In the genomic region with DNA sequence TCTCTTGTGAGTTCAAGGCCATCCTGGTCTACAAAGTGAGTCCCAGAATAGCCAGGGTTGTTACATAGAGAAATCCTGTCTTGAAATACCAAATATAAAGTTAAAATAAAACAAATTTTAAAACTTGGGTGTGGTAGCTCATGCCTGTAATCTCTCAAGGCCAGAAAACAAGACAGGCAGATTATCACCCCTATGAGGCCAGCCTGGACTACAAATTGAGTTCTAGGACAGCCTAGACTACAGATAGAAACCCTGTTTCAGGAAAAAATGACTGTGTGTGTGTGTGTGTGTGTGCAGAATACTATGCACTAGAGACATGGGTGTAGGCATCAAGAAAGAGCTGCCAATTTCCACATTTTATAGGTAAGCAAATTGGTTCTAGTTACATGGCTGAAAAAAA, we compare ENCODE assay signal across 23 mouse cellular contexts. TPM values are rescaled to one million over a fixed set of nuclear protein-coding genes. Genes with fewer than 3 reads are reported as not detected.
A peak's percentile ranks its signal among the peaks of the same experiment; 100 is the strongest.
DNase-seq lines count a peak whose midpoint lies in the region; ATAC-seq and TF ChIP-seq lines count a peak whose summit lies in the region.
"Had no signal": no experiment of that assay in that cellular context is flagged by ENCODE, and none has a peak within 500 bp of the region (broad histone marks: within the 10 kb centered on the region; RNA-seq: fewer than 3 reads in every experiment).

No protein-coding gene starts in this region.

- H3K36me3 ChIP-seq in MEL (ENCODE audit: control insufficient read depth in 1 of 2, insufficient read depth in 2 of 2, low read length in 2 of 2) = peaks cover 0 to 42% of the 10 kb centered on the region in 2 experiments; a peak in 2 of 4 replicates
- H3K36me3 ChIP-seq in liver, embryonic 12.5 days = no peaks in the 10 kb centered on the region
- H3K36me3 ChIP-seq in liver, embryonic 15.5 days (replicated peaks) = no peaks in the 10 kb centered on the region
- no peaks in the 10 kb centered on the region for H3K36me3 ChIP-seq in hindbrain, postnatal 0 days (ENCODE audit: insufficient read depth, low read length)
- H3K36me3 ChIP-seq in forebrain, embryonic 16.5 days (ENCODE audit: control insufficient read depth, insufficient read depth) = no peaks in the 10 kb centered on the region
- H3K36me3 ChIP-seq: embryonic facial prominence, embryonic 12.5 days; embryonic facial prominence, embryonic 15.5 days; hindbrain, embryonic 12.5 days; hindbrain, embryonic 15.5 days; intestine, embryonic 15.5 days had no signal

- peak in 1 of 2 experiments; percentile 53; a peak in 1 of 4 replicates for TF ChIP-seq EP300 in MEL (IDR thresholded peaks at IDR 0.05; ENCODE audit: low read depth in 1 of 2, low read length in 2 of 2)

- TF ChIP-seq POLR2A in MEL (IDR thresholded peaks at IDR 0.05; ENCODE audit: control insufficient read depth in 1 of 2, insufficient read depth in 1 of 2, low read depth in 1 of 2, low read length in 2 of 2, poor library complexity in 1 of 2) = no peak

- H3K4me1 ChIP-seq in MEL (ENCODE audit: control insufficient read depth in 1 of 2, insufficient read depth in 2 of 2, low read length in 2 of 2) = peaks cover 6 to 24% of the 10 kb centered on the region in 2 experiments
- H3K4me1 ChIP-seq in liver, embryonic 12.5 days = peaks cover 35% of the 10 kb centered on the region
- H3K4me1 ChIP-seq in liver, embryonic 15.5 days (replicated peaks) = peaks cover 29% of the 10 kb centered on the region
- no peaks in the 10 kb centered on the region for H3K4me1 ChIP-seq in hindbrain, postnatal 0 days (ENCODE audit: insufficient read depth, low read length)
- peaks cover 3% of the 10 kb centered on the region; the same call in 1 of the 2 replicates for H3K4me1 ChIP-seq in forebrain, embryonic 16.5 days (replicated peaks; ENCODE audit: control insufficient read depth, insufficient read depth, low read length)
- H3K4me1 ChIP-seq: embryonic facial prominence, embryonic 12.5 days; embryonic facial prominence, embryonic 15.5 days; hindbrain, embryonic 12.5 days; intestine, embryonic 15.5 days had no signal

- H3K4me2 ChIP-seq in liver, embryonic 12.5 days = peak overlapping the region; percentile 53
- peak overlapping the region; percentile 40 for H3K4me2 ChIP-seq in liver, embryonic 15.5 days
- no peak overlapping the region for H3K4me2 ChIP-seq in hindbrain, postnatal 0 days (ENCODE audit: low read depth, low read length)
- H3K4me2 ChIP-seq in forebrain, embryonic 16.5 days (ENCODE audit: low read length) = no peak overlapping the region
- H3K4me2 ChIP-seq: embryonic facial prominence, embryonic 12.5 days; embryonic facial prominence, embryonic 15.5 days; heart, embryonic 11.5 days; hindbrain, embryonic 12.5 days; hindbrain, embryonic 15.5 days; intestine, embryonic 15.5 days had no signal

- no peaks in the 10 kb centered on the region for H3K27me3 ChIP-seq in MEL (ENCODE audit: control insufficient read depth in 1 of 2, insufficient read depth in 2 of 2, low read length in 2 of 2)
- H3K27me3 ChIP-seq in liver, embryonic 12.5 days (replicated peaks) = peaks cover 9% of the 10 kb centered on the region; the same call in 1 of the 2 replicates
- H3K27me3 ChIP-seq in liver, embryonic 15.5 days = no peaks in the 10 kb centered on the region
- no peaks in the 10 kb centered on the region for H3K27me3 ChIP-seq in hindbrain, postnatal 0 days (ENCODE audit: insufficient read depth, low read length)
- H3K27me3 ChIP-seq in forebrain, embryonic 16.5 days (replicated peaks; ENCODE audit: control insufficient read depth, insufficient read depth, low read length) = no peaks in the 10 kb centered on the region; the same call in 1 of the 2 replicates
- H3K27me3 ChIP-seq: embryonic facial prominence, embryonic 15.5 days; hindbrain, embryonic 12.5 days; hindbrain, embryonic 15.5 days; intestine, embryonic 15.5 days; Patski had no signal

- H3K27ac ChIP-seq in MEL (ENCODE audit: control insufficient read depth, low read depth, low read length) = peak overlapping the region; percentile 93
- H3K27ac ChIP-seq in liver, embryonic 12.5 days = peak overlapping the region; percentile 99
- peak overlapping the region; percentile 99 for H3K27ac ChIP-seq in liver, embryonic 15.5 days (replicated peaks)
- H3K27ac ChIP-seq in hindbrain, postnatal 0 days = no peak overlapping the region
- H3K27ac ChIP-seq in forebrain, embryonic 16.5 days (ENCODE audit: low read length) = no peak overlapping the region
- H3K27ac ChIP-seq: embryonic facial prominence, embryonic 12.5 days; embryonic facial prominence, embryonic 15.5 days; hindbrain, embryonic 12.5 days; hindbrain, embryonic 15.5 days; intestine, embryonic 15.5 days had no signal

- peak; percentile 41 for ATAC-seq in erythroid progenitor cell, adult 5-6 weeks (replicated peaks; ENCODE audit: low FRiP score, poor library complexity, severe bottlenecking)
- peak; percentile 48 for ATAC-seq in liver, embryonic 12.5 days
- peak; percentile 27 for ATAC-seq in liver, embryonic 15.5 days (ENCODE audit: insufficient read depth)
- ATAC-seq in hindbrain, postnatal 0 days = no peak
- ATAC-seq in forebrain, embryonic 16.5 days = no peak
- ATAC-seq: forebrain, embryonic 14.5 days; intestine, embryonic 15.5 days; Patski had no signal

- no peak for TF ChIP-seq RAD21 in MEL (IDR thresholded peaks at IDR 0.05; ENCODE audit: low read depth, low read length)

- no peaks in the 10 kb centered on the region for H3K9me3 ChIP-seq in MEL (replicated peaks; ENCODE audit: insufficient read depth, low read length)
- H3K9me3 ChIP-seq in liver, embryonic 12.5 days (replicated peaks) = no peaks in the 10 kb centered on the region
- H3K9me3 ChIP-seq in liver, embryonic 15.5 days (replicated peaks) = no peaks in the 10 kb centered on the region
- H3K9me3 ChIP-seq in hindbrain, postnatal 0 days (ENCODE audit: low read length) = no peaks in the 10 kb centered on the region
- no peaks in the 10 kb centered on the region for H3K9me3 ChIP-seq in forebrain, embryonic 16.5 days (ENCODE audit: control insufficient read depth, low read length)
- H3K9me3 ChIP-seq: embryonic facial prominence, embryonic 12.5 days; embryonic facial prominence, embryonic 15.5 days; hindbrain, embryonic 12.5 days; hindbrain, embryonic 15.5 days; intestine, embryonic 15.5 days had no signal

- peak overlapping the region; percentile 47 for H3K9ac ChIP-seq in MEL (ENCODE audit: control insufficient read depth, low read depth, low read length, poor library complexity, severe bottlenecking)
- H3K9ac ChIP-seq in liver, embryonic 12.5 days = peak overlapping the region; percentile 35; the same call in 1 of the 2 replicates
- no peak overlapping the region for H3K9ac ChIP-seq in liver, embryonic 15.5 days
- H3K9ac ChIP-seq in hindbrain, postnatal 0 days (replicated peaks; ENCODE audit: low read length) = no peak overlapping the region
- H3K9ac ChIP-seq in forebrain, embryonic 16.5 days (replicated peaks; ENCODE audit: low read depth, low read length) = no peak overlapping the region
- H3K9ac ChIP-seq: embryonic facial prominence, embryonic 12.5 days; embryonic facial prominence, embryonic 15.5 days; hindbrain, embryonic 12.5 days; hindbrain, embryonic 15.5 days; intestine, embryonic 15.5 days had no signal

- peak; percentile 43 for DNase-seq in MEL (ENCODE audit: low read depth, low spot score)
- no peak for DNase-seq in hindbrain, postnatal 0 days (ENCODE audit: low spot score)
- DNase-seq in cerebellum, adult 9-11 months = no peak
- no peak for DNase-seq in right cerebral cortex, postnatal 36 days (ENCODE audit: low spot score in 2 of 2)
- DNase-seq: adrenal gland, postnatal 10 days; adrenal gland, postnatal 36 days; cerebellum, adult 18-20 months; cerebellum, adult 9-10 months; cerebellum, postnatal 25 days; gastrocnemius, postnatal 10 days; gastrocnemius, postnatal 36 days had no signal

- H3K79me2 ChIP-seq in MEL (ENCODE audit: control insufficient read depth, insufficient read depth, low read length, poor library complexity) = peaks cover 9% of the 10 kb centered on the region

- no peak overlapping the region for H3K4me3 ChIP-seq in MEL (ENCODE audit: control insufficient read depth in 1 of 2, insufficient read depth in 1 of 2, low read depth in 2 of 2, low read length in 2 of 2)
- H3K4me3 ChIP-seq in liver, embryonic 12.5 days = no peak overlapping the region
- no peak overlapping the region for H3K4me3 ChIP-seq in liver, embryonic 15.5 days (replicated peaks)
- no peak overlapping the region for H3K4me3 ChIP-seq in hindbrain, postnatal 0 days (ENCODE audit: low read length)
- H3K4me3 ChIP-seq in forebrain, embryonic 16.5 days (replicated peaks; ENCODE audit: low read length) = no peak overlapping the region
- H3K4me3 ChIP-seq: embryonic facial prominence, embryonic 12.5 days; embryonic facial prominence, embryonic 15.5 days; hindbrain, embryonic 12.5 days; hindbrain, embryonic 15.5 days; intestine, embryonic 15.5 days had no signal

- TF ChIP-seq CTCF in MEL (IDR thresholded peaks at IDR 0.05 in 2 of 3, conservative IDR thresholded peaks at IDR 0.05 in 1 of 3; ENCODE audit: control insufficient read depth in 1 of 3, insufficient read depth in 1 of 3, low read depth in 2 of 3, low read length in 3 of 3, poor library complexity in 1 of 3, severe bottlenecking in 1 of 3) = no peak
- TF ChIP-seq CTCF in hindbrain, postnatal 0 days (IDR thresholded peaks at IDR 0.05; ENCODE audit: low read depth) = no peak

RNA-seq across cellular contexts. Expression of a gene that starts 4.6 kb away (rescaled TPM):
- 53.6 and 60.0 TPM in 2 replicates for total RNA-seq in MEL (2012; rRNA removed)
- 100 to 1,000 TPM in 1 of 2 experiments, 10 to 100 TPM in 1; 40.8 to 146 TPM for polyA plus RNA-seq in MEL (2012; ENCODE audit: insufficient read depth in 1 of 2, insufficient read length in 2 of 2, low read depth in 1 of 2, low replicate concordance in 2 of 2, missing spikeins in 1 of 2)
- 192 and 209 TPM in 2 replicates for total RNA-seq in erythroid progenitor cell, adult 5-6 weeks (2015; ENCODE audit: low replicate concordance)
- 123 and 145 TPM in 2 replicates for total RNA-seq in erythroid progenitor cell, adult 5-6 weeks (2017; ENCODE audit: low replicate concordance)
- polyA plus RNA-seq in liver, embryonic 12.5 days (2016; fragmentation: Nextera tagmentation; extraction: Ambion mirVana) = 51.8 and 59.7 TPM in 2 replicates
- polyA plus RNA-seq in liver, embryonic 15.5 days (2015; fragmentation: Nextera tagmentation; extraction: Ambion mirVana) = 29.6 and 30.7 TPM in 2 replicates
- 114 and 133 TPM in 2 replicates for total RNA-seq in hindbrain, postnatal 0 days (2014; rRNA removed)
- 27.3 and 34.9 TPM in 2 replicates for polyA plus RNA-seq in hindbrain, postnatal 0 days (2015; fragmentation: Nextera tagmentation; extraction: Ambion mirVana)
- polyA plus RNA-seq in forebrain, embryonic 16.5 days (2015; fragmentation: Nextera tagmentation; extraction: Ambion mirVana) = 53.8 and 57.0 TPM in 2 replicates

RNA-seq across cellular contexts. Expression of a gene that starts 40.1 kb away (rescaled TPM):
- total RNA-seq in MEL (2012; rRNA removed) = 18.8 and 22.7 TPM in 2 replicates
- 10 to 100 TPM in 1 of 2 experiments, not detected in 1; 38.0 TPM for polyA plus RNA-seq in MEL (2012; ENCODE audit: insufficient read depth in 1 of 2, insufficient read length in 2 of 2, low read depth in 1 of 2, low replicate concordance in 2 of 2, missing spikeins in 1 of 2)
- 3.4 TPM in 1 of 2 replicates, not detected in the other for total RNA-seq in erythroid progenitor cell, adult 5-6 weeks (2015; ENCODE audit: low replicate concordance)
- total RNA-seq in erythroid progenitor cell, adult 5-6 weeks (2017; ENCODE audit: low replicate concordance) = 1.7 TPM in 1 of 2 replicates, not detected in the other
- polyA plus RNA-seq in liver, embryonic 12.5 days (2016; fragmentation: Nextera tagmentation; extraction: Ambion mirVana) = 21.2 and 22.9 TPM in 2 replicates
- 19.6 and 22.6 TPM in 2 replicates for polyA plus RNA-seq in liver, embryonic 15.5 days (2015; fragmentation: Nextera tagmentation; extraction: Ambion mirVana)
- total RNA-seq in hindbrain, postnatal 0 days (2014; rRNA removed) = 5.5 and 6.3 TPM in 2 replicates
- polyA plus RNA-seq in hindbrain, postnatal 0 days (2015; fragmentation: Nextera tagmentation; extraction: Ambion mirVana) = 15.2 and 16.5 TPM in 2 replicates
- polyA plus RNA-seq in forebrain, embryonic 16.5 days (2015; fragmentation: Nextera tagmentation; extraction: Ambion mirVana) = 6.7 and 10.3 TPM in 2 replicates

RNA-seq across cellular contexts. Expression of a gene that starts 49.0 kb away (rescaled TPM):
- total RNA-seq in MEL (2012; rRNA removed) = 155 and 174 TPM in 2 replicates
- polyA plus RNA-seq in MEL (2012; ENCODE audit: insufficient read depth in 1 of 2, insufficient read length in 2 of 2, low read depth in 1 of 2, low replicate concordance in 2 of 2, missing spikeins in 1 of 2) = 100 to 1,000 TPM; 253 to 417 TPM
- total RNA-seq in erythroid progenitor cell, adult 5-6 weeks (2015; ENCODE audit: low replicate concordance) = 17.7 and 34.8 TPM in 2 replicates
- total RNA-seq in erythroid progenitor cell, adult 5-6 weeks (2017; ENCODE audit: low replicate concordance) = 14.7 and 25.9 TPM in 2 replicates
- polyA plus RNA-seq in liver, embryonic 12.5 days (2016; fragmentation: Nextera tagmentation; extraction: Ambion mirVana) = 140 and 148 TPM in 2 replicates
- polyA plus RNA-seq in liver, embryonic 15.5 days (2015; fragmentation: Nextera tagmentation; extraction: Ambion mirVana) = 72.4 and 79.2 TPM in 2 replicates
- 70.7 and 79.2 TPM in 2 replicates for total RNA-seq in hindbrain, postnatal 0 days (2014; rRNA removed)
- polyA plus RNA-seq in hindbrain, postnatal 0 days (2015; fragmentation: Nextera tagmentation; extraction: Ambion mirVana) = 102 and 104 TPM in 2 replicates
- 101 and 103 TPM in 2 replicates for polyA plus RNA-seq in forebrain, embryonic 16.5 days (2015; fragmentation: Nextera tagmentation; extraction: Ambion mirVana)

RNA-seq across cellular contexts. Expression of a gene that starts 49.1 kb away (rescaled TPM):
- 9.6 and 10.3 TPM in 2 replicates for total RNA-seq in MEL (2012; rRNA removed)
- 10 to 100 TPM in 1 of 2 experiments, not detected in 1; 24.5 TPM for polyA plus RNA-seq in MEL (2012; ENCODE audit: insufficient read depth in 1 of 2, insufficient read length in 2 of 2, low read depth in 1 of 2, low replicate concordance in 2 of 2, missing spikeins in 1 of 2)
- total RNA-seq in erythroid progenitor cell, adult 5-6 weeks (2015; ENCODE audit: low replicate concordance) = 12.2 and 16.9 TPM in 2 replicates
- total RNA-seq in erythroid progenitor cell, adult 5-6 weeks (2017; ENCODE audit: low replicate concordance) = 14.5 and 21.0 TPM in 2 replicates
- 7.1 and 8.6 TPM in 2 replicates for polyA plus RNA-seq in liver, embryonic 12.5 days (2016; fragmentation: Nextera tagmentation; extraction: Ambion mirVana)
- polyA plus RNA-seq in liver, embryonic 15.5 days (2015; fragmentation: Nextera tagmentation; extraction: Ambion mirVana) = 6.4 and 7.7 TPM in 2 replicates
- total RNA-seq in hindbrain, postnatal 0 days (2014; rRNA removed) = 7.0 and 7.1 TPM in 2 replicates
- polyA plus RNA-seq in hindbrain, postnatal 0 days (2015; fragmentation: Nextera tagmentation; extraction: Ambion mirVana) = 1.6 and 1.7 TPM in 2 replicates
- 2.8 and 3.1 TPM in 2 replicates for polyA plus RNA-seq in forebrain, embryonic 16.5 days (2015; fragmentation: Nextera tagmentation; extraction: Ambion mirVana)

RNA-seq across cellular contexts. Expression of a gene that starts 52.9 kb away (rescaled TPM):
- 30.1 and 33.7 TPM in 2 replicates for total RNA-seq in MEL (2012; rRNA removed)
- 100 to 1,000 TPM in 1 of 2 experiments, not detected in 1; 106 TPM for polyA plus RNA-seq in MEL (2012; ENCODE audit: insufficient read depth in 1 of 2, insufficient read length in 2 of 2, low read depth in 1 of 2, low replicate concordance in 2 of 2, missing spikeins in 1 of 2)
- total RNA-seq in erythroid progenitor cell, adult 5-6 weeks (2015; ENCODE audit: low replicate concordance) = 81.3 and 83.6 TPM in 2 replicates
- 58.8 and 59.3 TPM in 2 replicates for total RNA-seq in erythroid progenitor cell, adult 5-6 weeks (2017; ENCODE audit: low replicate concordance)
- 44.6 and 45.8 TPM in 2 replicates for polyA plus RNA-seq in liver, embryonic 12.5 days (2016; fragmentation: Nextera tagmentation; extraction: Ambion mirVana)
- polyA plus RNA-seq in liver, embryonic 15.5 days (2015; fragmentation: Nextera tagmentation; extraction: Ambion mirVana) = 23.0 and 24.5 TPM in 2 replicates
- total RNA-seq in hindbrain, postnatal 0 days (2014; rRNA removed) = 57.6 and 71.0 TPM in 2 replicates
- 38.7 and 39.2 TPM in 2 replicates for polyA plus RNA-seq in hindbrain, postnatal 0 days (2015; fragmentation: Nextera tagmentation; extraction: Ambion mirVana)
- 39.8 and 40.8 TPM in 2 replicates for polyA plus RNA-seq in forebrain, embryonic 16.5 days (2015; fragmentation: Nextera tagmentation; extraction: Ambion mirVana)

Comparison
In these comparisons a context has a peak if more than half of its experiments do, and no peak if none do; other contexts are left out.
1. H3K9ac ChIP-seq: peak in MEL (single experiment) and liver, embryonic 12.5 days (single experiment); none in liver, embryonic 15.5 days (single experiment), hindbrain, postnatal 0 days (single experiment) and forebrain, embryonic 16.5 days (single experiment).
2. H3K27ac ChIP-seq: peak in MEL (single experiment), liver, embryonic 12.5 days (single experiment) and liver, embryonic 15.5 days (single experiment); none in hindbrain, postnatal 0 days (single experiment) and forebrain, embryonic 16.5 days (single experiment).
3. ATAC-seq: peak in erythroid progenitor cell, adult 5-6 weeks (single experiment), liver, embryonic 12.5 days (single experiment) and liver, embryonic 15.5 days (single experiment); none in hindbrain, postnatal 0 days (single experiment) and forebrain, embryonic 16.5 days (single experiment).
4. H3K4me2 ChIP-seq: peak in liver, embryonic 12.5 days (single experiment) and liver, embryonic 15.5 days (single experiment); none in hindbrain, postnatal 0 days (single experiment) and forebrain, embryonic 16.5 days (single experiment).